Mouse (Mus musculus) layer of hippocampus, postnatal 10 days (tissue): ENCODE measurements around the gene Mrpl45. TPM values are rescaled to one million over a fixed set of nuclear protein-coding genes. Genes with fewer than 3 reads are reported as not detected.

Source experiments
- DNase-seq, 2 experiments: peaks; one replicate each; pipeline ENCODE4 v3.0.0; 2021; ENCODE audit warnings: low spot score in 2 of 2
- total RNA-seq, 2 experiments: library from RNA; stranded (reverse); gene quantifications; 2 replicates each; pipeline ENCODE4 v1.2.3; 2021

Gene Mrpl45
- total RNA-seq, 2 experiments from 2014 or later: 22.8 to 23.7 TPM

GRCm38 (mm10) chr11:97361948-97362648 is 46.6 kb downstream of the Mrpl45 start, which contains the start of gene Socs7:
Gene Socs7 (plus strand): TSS chr11:97362551.
- peak; percentile 95 for DNase-seq

DNA sequence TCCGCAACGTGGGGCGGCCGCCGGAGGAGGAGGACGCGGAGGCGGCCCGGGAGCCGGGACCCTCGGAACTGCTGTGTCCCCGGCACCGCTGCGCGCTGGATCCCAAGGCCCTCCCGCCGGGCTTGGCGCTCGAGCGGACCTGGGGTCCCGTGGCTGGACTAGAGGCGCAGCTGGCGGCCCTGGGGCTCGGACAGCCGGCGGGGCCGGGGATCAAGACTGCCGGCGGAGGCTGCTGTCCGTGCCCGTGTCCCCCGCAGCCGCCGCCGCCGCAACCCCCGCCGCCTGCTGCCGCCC is 47.1 kb downstream of the Mrpl45 start:
- peak; percentile 40 to 61 for DNase-seq

- peak; percentile 41 to 45 for DNase-seq
Measured at GRCm38 (mm10) chr11:97362943-97363643, 47.6 kb downstream of the Mrpl45 start.

DNA sequence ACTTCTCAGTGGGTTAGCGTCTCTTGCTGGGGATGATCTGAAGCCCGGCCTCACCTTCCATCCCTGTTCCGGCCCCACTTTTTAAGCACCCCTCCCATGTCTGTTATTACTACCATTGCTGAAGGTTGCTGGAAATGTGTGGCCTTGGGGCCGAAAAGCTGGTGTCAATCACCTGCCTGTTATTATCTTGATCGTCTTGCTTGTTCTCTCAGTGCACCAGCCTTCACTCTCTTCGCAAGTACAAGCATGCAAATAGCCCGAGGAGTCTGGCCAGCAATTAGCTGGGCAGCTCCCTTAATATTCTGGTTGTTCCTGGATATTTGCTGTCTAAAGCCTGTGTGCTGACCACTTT is 48.1 kb downstream of the Mrpl45 start:
- DNase-seq: no peak

- no peak for DNase-seq
Measured at GRCm38 (mm10) chr11:97365556-97365955, 50.0 kb downstream of the Mrpl45 start.

GRCm38 (mm10) chr11:97368501-97368900 is 53.0 kb downstream of the Mrpl45 start:
- no peak for DNase-seq

DNA sequence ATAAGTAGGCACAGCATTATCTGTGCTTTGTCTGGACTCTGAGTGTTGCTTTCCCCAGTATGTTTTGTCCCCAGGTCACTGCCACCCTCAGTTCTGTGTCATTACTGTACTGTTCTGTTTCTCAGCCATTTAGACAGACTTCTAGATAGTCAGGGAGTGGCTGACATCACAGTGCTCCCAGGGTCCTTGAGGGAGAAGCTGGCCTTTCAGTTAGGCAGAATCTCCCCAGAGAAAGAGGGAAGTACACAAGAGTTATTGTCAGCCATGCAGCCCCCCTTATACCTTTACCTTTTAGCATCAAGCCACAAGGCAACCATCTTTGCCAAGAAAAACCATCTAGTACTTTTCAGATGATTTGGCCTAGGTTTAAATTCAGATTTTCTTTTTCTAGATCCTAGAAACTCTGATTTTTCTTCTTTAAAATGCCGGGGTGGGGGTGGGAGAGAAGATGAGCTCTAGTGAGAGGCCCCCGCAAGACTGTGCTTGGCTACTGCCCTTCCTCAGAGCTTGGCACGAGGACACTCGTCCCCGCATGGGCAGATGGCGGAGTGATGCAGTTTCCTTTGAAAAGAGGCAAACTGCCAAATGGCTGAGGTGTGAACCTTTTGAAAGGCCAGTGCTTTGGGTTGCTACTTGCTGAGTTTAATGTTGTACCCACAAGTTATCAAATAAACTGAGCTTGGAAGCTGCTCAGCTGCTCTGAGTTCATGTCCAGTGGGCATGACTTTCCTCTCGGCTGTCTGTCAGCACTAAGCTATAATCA is 55.0 kb downstream of the Mrpl45 start:
- no peak for DNase-seq

DNA sequence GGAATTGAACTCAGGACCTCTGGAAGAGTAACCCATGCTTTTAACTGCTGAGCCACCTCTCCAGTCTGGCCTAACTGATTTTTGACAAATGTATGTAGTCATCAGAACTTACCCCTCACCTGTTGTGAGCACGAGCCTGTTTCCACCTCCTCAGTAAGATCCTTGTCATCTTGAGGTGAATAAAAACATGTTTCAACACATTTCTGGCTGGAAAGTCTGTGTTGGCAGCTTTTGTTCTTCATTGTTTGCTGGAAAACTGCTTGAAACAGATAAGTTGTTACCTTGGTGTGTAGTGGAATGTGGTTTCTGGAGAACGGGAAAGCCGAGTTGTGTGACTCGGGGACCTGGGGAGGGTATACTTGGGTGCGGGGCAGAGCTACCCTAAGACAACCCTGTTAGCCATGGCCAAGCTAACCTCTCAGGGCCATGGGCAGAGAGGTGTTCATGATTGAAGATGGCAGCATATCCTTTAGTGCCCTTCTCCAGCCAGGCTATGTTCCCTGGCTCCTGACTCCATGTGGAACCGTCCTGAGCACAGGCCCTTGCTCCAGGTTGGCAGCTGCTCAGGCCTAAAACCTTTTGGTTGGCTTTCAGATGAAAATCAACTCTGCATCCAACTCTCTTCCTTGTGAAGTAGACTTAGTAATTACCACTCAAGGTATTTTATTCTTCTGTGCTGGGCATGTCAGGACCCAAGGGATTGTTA is 56.8 kb downstream of the Mrpl45 start:
- no peak for DNase-seq

DNA sequence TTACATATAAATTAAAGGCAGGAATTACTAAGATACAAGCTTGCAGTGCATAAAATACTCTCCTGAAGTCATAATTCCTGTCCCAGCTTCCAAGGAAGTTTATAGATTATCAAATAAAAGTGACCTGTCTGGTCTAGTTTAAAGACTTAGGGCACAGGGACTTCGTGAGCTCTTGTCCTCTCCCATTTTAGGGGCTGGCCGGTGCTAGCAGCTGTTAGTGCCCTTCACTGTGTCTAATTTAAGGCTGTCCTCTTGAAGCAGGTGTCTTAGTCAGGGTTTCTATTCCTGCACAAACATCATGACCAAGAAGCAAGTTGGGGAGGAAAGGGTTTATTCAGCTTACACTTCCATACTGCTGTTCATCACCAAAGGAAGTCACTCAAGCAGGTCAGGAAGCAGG is 57.9 kb downstream of the Mrpl45 start:
- DNase-seq: no peak

Other genes with a start within 250 kb of the Mrpl45 start
- under 1 TPM; 0.18 TPM for gene Tbx21, start 200.4 kb upstream of the Mrpl45 start, total RNA-seq
- gene Tbkbp1, start 164.2 kb upstream of the Mrpl45 start, total RNA-seq: 10 to 100 TPM; 54.4 to 60.4 TPM
- 100 to 1,000 TPM; 125 to 136 TPM for gene Kpnb1, start 127.8 kb upstream of the Mrpl45 start, total RNA-seq
- gene Npepps, start 35.1 kb upstream of the Mrpl45 start, total RNA-seq: 100 to 1,000 TPM; 144 to 159 TPM
- under 1 TPM; 0.34 to 0.42 TPM for gene Gpr179, start 36.4 kb downstream of the Mrpl45 start, total RNA-seq
- gene Socs7, start 46.8 kb downstream of the Mrpl45 start, total RNA-seq: 10 to 100 TPM; 69.2 to 72.6 TPM
- gene Arhgap23, start 99.8 kb downstream of the Mrpl45 start, total RNA-seq: 10 to 100 TPM; 73.3 to 77.4 TPM
- gene 4933428G20Rik, start 184.6 kb downstream of the Mrpl45 start, total RNA-seq: under 1 TPM in 1 of 2 experiments, not detected in 1; 0.22 TPM